Mouse (Mus musculus): ENCODE measurements around the gene Shc2.
A peak's percentile ranks its signal among the peaks of the same experiment; 100 is the strongest.

DNA sequence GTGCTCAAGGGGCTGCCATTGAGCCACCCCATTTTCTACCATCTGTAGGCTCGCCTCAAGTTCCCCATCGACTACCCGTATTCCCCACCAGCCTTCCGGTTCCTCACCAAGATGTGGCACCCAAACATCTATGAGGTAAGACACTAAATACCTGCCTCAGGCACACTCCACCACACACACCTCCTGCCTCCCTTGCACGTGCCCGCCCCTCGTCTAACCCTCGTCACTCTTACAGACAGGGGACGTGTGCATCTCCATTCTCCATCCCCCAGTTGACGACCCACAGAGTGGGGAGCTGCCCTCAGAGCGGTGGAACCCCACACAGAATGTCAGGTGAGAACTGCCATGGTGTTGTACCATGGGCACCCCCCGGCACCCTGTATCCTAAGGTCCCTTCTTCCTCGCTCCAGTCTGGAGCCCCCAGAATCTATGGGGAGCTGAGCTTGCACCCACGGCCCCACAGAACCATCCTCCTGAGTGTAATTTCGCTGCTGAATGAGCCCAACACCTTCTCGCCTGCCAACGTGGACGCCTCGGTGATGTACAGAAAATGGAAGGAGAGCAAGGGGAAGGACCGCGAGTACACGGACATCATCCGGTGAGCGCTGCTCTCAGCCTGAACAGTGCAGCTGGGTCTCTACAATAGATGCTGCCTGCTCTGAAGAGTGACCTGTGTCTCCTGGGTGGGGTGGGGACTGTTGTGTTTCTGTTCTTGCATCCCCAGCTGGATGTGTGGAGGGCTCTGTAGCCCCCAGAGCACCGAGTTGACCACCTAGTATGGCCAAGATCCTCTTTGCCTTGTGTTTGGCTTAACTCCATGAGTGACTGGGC is 47.3 kb upstream of the Shc2 start:
- TF ChIP-seq SRF (IDR thresholded peaks at IDR 0.05; ENCODE audit: control insufficient read depth, insufficient read length, low read depth), result no peak
- no peak for TF ChIP-seq POLR2AphosphoS2 (IDR thresholded peaks at IDR 0.05; ENCODE audit: insufficient read length, low read depth)
- TF ChIP-seq TCF12 (IDR thresholded peaks at IDR 0.05; ENCODE audit: insufficient read depth, poor library complexity, severe bottlenecking), result no peak
- peak; percentile 10 for TF ChIP-seq POLR2A (IDR thresholded peaks at IDR 0.05; ENCODE audit: insufficient read length, low read depth)
- no peak for TF ChIP-seq E2F4 (IDR thresholded peaks at IDR 0.05; ENCODE audit: insufficient read depth)
- TF ChIP-seq CEBPB (IDR thresholded peaks at IDR 0.05; ENCODE audit: insufficient read depth, poor library complexity, severe bottlenecking), result no peak
- TF ChIP-seq REST (IDR thresholded peaks at IDR 0.05; ENCODE audit: insufficient read depth, insufficient read length), result no peak
- no peak for TF ChIP-seq USF1 (IDR thresholded peaks at IDR 0.05; ENCODE audit: low read depth)
